Mouse (Mus musculus): ENCODE results near the gene March10.

- TF ChIP-seq POLR2A (IDR thresholded peaks at IDR 0.05; ENCODE audit: insufficient read depth, low read depth, low read length) (no peak), CTCF (IDR thresholded peaks at IDR 0.05; ENCODE audit: insufficient read depth, low read depth, low read length) (no peak)
Measured at GRCm38 (mm10) chr11:105313633-105314014, 142.9 kb downstream of the March10 start.

Measured in olfactory bulb, adult 2 months (tissue).